Mouse (Mus musculus) lung, postnatal 0 days (tissue): ENCODE measurements around the gene Cenpq.

Source experiments
- CTCF ChIP-seq: IDR thresholded peaks from 2 replicates; pipeline ENCODE4 v1.5.1; 2016; ENCODE audit warnings: antibody characterized with exemption, mild to moderate bottlenecking
- EP300 ChIP-seq: IDR thresholded peaks from 2 replicates; pipeline ENCODE4 v1.6.1; 2016; ENCODE audit warnings: antibody characterized with exemption, mild to moderate bottlenecking, control low read depth

GRCm38 (mm10) chr17:40904721-40905154, 30.1 kb downstream of the Cenpq start:
- TF ChIP-seq CTCF (no peak), EP300 (no peak)
